Mouse (Mus musculus) frontal cortex, postnatal 10 days (tissue): Measurements from ENCODE around the gene Cactin.

Source experiments
- DNase-seq, 2 experiments: peaks; one replicate each; pipeline ENCODE4 v3.0.0; 2022; ENCODE audit warnings: low spot score in 2 of 2, mixed read lengths in 1 of 2

The Cactin gene

DNA sequence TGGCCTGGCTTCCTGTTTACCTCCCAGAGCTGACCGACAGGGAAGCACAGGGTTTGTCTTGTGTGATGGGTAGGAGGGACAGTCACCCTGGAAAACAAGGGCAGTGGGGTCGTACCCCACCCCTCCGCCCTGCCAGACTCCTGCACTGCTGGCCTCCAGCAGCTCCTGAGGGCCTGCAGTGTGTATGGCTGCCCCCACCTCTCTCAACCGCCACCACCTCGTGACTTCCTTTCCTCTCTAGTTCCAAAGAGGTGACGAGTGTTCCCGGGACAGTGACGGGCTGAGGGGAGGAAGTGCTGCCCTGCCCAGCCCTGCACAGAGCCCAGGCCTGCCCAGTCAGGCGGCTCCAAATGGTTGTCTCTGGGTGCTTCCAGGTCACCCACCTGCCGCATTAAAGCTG lies 23.1 kb upstream of the Cactin start:
- DNase-seq, result no peak

DNA sequence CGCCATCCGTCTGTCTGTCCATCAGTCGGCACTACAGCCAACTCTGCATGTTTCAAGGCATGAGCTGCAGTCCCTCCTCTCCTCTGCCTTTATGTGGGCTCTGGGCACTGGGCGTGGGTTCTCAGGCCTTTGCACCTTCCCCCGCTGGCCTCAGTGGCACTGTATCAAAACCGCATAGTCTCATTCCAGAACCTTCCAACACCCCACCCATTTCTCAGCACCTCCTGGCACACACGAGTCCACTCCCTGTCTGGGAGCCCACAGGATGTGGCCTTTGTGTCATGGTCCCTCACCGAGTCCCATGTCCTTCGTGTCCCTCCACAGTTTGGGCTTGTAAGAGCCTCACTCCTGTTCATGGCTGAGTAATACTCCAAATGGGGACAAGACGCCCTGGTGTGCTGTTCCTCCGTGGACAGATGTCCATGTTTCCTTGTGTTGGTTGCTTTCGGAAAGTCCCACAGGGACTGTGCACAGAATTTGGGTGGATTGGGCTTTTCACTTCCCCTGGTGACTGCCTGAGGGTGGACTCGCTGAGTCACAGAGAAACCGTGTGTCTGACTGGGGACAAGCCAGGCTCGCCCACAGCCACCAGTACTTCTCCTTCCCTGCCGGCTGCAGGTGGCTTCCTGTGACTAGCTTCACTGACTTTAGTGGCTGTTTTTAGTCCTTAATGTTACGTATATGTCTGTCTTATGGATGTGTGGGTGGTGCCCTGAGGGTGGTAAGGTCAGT lies 22.4 kb upstream of the Cactin start:
- DNase-seq, result peak in 1 of 2 experiments; percentile 21

GRCm38 (mm10) chr10:81299585-81300351 lies 21.1 kb upstream of the Cactin start:
- DNase-seq, result no peak

DNA sequence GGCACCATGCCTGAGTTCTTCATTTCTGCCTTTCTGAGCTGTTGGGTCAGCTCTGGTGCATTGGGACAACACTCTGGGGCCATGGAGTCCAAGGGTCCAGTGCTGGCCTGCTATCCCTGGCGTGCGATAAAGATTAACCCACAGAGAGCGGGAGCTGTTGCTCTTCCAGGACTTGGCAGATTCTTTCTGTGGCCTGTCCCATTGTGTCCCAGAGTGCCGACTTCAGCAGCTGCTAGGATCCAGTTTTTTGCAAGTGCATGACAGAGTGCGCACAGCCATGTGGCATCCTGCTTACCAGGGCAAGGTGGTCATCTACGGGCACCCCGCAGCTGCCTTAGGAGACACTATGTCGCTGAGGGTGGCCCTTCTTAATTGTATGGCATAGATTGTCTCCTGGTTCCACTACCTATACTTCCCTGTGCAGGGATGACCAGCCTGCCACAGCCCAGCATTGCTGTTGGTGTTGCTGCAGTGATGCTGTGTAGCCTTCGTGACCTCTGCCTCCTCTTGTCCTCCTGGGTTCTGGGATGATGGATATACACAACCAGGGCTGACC lies 20.5 kb upstream of the Cactin start:
- no peak for DNase-seq

- no peak for DNase-seq
Measured at GRCm38 (mm10) chr10:81301321-81301720, 19.6 kb upstream of the Cactin start.

DNA sequence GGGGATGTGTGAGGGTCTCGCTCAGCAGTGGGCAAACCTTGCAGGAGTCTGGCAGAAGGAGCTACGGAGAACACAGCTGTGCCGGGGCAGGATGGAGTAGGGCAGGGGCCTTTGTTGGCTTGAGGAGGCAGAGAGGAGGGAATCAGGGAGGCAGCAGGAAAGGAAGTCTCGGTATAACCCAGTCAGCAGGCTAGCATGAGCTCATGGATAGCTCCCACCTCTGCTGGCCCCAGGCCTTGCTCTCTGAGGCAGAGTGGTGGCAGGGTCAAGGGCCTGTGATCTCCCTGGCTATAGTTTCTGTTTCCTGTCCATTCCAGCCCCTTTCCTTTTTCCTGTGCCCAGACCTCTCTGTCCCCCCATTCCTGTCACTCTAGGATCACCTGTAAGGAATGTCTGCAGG lies 18.6 kb upstream of the Cactin start:
- no peak for DNase-seq

DNA sequence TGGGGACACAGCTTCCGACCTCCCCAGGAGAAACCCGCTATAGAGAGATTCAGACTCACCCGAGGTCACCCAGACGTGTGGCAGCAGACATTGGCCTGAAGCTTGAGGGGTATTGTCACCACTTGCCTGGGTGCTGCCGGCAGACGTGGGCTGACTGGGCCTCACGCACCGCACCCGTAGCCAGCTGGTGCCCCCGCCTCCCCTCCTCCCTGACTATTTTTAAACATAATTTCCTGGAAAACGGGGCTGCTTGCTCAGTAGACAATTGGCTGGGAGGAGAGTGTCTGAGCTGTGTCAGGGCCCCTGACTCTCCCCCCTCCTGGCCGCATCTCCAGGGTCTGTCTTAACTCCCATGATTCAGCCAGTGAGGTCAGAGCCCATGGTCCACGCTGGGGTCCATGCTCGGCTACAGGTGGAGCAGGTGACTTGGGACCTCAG lies 18.1 kb upstream of the Cactin start:
- no peak for DNase-seq

GRCm38 (mm10) chr10:81303258-81303657 lies 17.6 kb upstream of the Cactin start:
- no peak for DNase-seq

- no peak for DNase-seq
Measured at GRCm38 (mm10) chr10:81303761-81304160, 17.1 kb upstream of the Cactin start.

DNA sequence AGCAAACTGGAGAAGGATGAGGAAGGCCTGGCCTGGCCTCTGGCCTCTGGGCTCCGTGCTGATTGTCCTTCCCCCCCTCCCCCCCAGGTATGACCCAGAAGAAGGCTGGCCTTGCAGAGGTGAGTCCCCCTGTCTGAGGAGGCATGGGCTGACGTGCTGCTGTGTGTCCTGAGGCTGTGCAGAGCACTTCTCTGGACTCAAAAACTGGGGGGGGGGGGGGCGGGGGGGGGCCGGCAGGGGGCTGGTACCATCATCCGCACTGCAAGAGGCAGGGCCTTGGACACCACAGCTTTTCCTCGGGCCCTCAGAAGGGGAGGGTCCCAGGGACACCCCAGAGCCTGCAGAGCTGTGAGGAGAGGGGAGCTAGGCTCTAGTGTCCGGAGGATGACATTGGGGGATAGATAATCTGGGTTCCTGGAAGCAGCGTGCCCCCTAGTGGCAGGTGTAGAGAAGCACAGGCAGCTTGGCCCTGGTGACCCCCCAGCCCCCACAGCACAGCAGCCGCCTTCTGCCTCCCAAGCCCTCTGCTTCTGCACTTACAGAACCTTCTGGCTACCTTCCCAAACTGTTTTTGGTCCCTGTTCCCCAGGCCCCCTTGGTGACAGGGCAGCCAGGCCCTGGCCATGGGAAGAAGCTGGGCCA lies 16.2 kb upstream of the Cactin start:
- no peak for DNase-seq

DNA sequence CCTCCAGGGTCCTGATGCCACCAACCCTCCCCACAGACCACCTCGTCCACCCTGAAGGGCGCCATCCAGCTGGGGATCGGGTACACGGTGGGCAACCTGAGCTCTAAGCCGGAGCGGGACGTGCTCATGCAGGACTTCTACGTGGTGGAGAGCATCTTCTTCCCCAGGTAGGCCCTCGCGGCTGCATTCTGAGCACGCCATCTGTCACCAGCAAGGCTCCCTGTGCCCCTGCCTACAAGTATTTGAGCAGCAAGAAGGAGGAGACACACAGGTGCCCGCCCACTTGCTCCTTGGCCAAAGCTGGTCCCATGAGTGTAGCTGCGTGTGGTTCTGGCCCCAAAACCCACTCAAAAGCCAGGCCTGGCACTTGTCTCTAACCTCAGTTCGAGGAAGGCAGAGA lies 15.2 kb upstream of the Cactin start:
- no peak for DNase-seq

- DNase-seq, result no peak
Measured at GRCm38 (mm10) chr10:81306173-81306668, 14.7 kb upstream of the Cactin start.

DNA sequence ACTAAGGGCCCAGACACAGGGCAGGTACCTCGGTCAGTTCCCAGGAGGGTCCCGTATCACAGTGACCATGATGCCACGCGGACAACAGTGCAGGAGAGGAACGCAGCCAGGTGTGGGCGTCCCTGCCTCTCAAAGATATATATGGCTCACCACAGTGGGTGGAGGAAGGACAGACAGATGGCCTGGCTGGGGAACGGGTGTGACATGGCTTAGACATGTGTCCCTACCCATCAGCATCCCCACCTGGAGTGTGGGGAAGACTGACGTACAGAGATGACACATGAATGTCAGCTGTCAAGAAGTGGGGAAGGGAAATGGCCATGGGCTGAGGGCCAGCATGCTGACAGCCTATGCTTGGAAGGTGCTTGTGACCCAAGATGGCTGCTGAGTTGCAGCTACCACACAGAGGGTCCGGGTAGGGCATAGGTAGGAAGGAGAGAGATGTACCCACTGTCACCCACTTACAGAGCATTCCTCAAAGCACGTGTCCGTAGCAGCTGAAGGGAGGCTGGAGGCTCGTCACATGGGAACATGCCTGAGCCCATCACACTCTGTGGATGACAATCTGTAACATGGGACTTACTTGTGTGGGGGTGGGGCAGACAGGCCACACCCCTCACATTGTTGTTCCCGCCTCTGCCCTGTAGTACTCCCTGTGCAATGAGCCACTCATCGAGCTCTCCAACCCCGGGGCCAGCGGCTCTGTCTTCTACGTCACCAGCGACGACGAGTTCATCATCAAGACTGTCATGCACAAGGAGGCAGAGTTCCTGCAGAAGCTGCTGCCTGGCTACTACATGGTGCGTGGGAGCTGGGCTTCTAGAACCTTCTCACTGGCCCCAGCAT lies 13.8 kb upstream of the Cactin start:
- no peak for DNase-seq

DNA sequence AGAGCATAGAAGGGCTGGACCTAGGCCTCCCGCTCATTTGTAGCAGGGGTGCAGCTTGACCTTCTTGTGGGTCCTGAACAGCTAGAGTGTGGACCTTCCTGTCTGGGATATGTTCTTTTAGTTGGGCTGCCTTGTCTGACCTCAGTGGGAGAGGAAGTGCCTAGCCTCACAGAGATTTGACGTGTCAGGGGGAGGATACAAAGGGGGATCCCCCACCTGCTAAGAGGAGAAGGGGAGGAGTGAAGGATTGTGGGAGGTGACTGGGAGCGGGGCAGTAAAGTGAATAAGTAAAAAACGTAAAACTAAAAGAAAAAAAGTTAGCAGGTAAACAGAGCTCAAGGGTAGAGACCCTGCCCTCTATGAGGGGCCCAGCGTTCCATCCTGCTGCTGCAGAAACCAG lies 11.3 kb upstream of the Cactin start:
- DNase-seq, result no peak

- DNase-seq, result no peak
Measured at GRCm38 (mm10) chr10:81313581-81313980, 7.3 kb upstream of the Cactin start.

GRCm38 (mm10) chr10:81314201-81314600 lies 6.7 kb upstream of the Cactin start:
- no peak for DNase-seq

- DNase-seq, result no peak
Measured at GRCm38 (mm10) chr10:81315587-81315986, 5.3 kb upstream of the Cactin start.

- DNase-seq, result no peak
Measured at GRCm38 (mm10) chr10:81316338-81317060, 4.4 kb upstream of the Cactin start.

DNA sequence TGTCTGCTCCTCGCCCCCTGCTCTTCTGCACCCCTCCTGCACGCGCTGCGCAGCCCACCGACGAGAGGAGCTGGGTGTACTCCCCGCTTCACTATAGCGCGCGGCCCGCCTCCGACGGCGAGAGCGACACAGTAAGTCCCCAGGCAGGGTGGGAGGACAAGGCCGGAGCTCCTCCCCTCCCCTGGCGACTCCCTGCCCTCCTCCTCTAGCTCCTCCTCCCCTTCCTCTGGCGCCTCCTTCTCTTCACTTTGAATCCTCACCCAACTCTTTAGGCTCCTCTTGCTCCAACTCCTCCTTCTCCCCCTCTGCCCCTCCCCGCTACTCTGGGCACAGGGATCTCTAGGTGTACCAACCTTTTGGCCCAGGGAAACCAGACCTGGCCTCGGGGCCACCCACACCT lies 3.6 kb upstream of the Cactin start:
- DNase-seq, result no peak

GRCm38 (mm10) chr10:81318589-81319329 lies 2.1 kb upstream of the Cactin start:
- no peak for DNase-seq
